Mouse (Mus musculus) MEL (cell line): Measurements from ENCODE around the gene Zfp981.
"Not testable (repeated sequence)": the region's sequence is repeated elsewhere in the genome, so short reads cannot be mapped to it uniquely, and the experiment has no call there.

Experiments used
- CTCF ChIP-seq, 3 experiments: IDR thresholded peaks in 2 of 3; conservative IDR thresholded peaks in 1 of 3; 2 replicates each; pipeline ENCODE4 v1.5.1; 2011 to 2012; ENCODE audit warnings: low read length in 3 of 3, low read depth in 2 of 3, mild to moderate bottlenecking in 2 of 3, improper control_type of control experiment in 1 of 3, inconsistent platforms in 1 of 3, mixed read lengths in 1 of 3, moderate library complexity in 1 of 3; ENCODE audit not compliant: control insufficient read depth in 1 of 3, insufficient read depth in 1 of 3, poor library complexity in 1 of 3, severe bottlenecking in 1 of 3
- TAL1 ChIP-seq: IDR thresholded peaks from 2 replicates; pipeline ENCODE4 v1.6.1; 2012; ENCODE audit warnings: mild to moderate bottlenecking, inconsistent platforms, low read length, moderate library complexity, mixed read lengths

DNA sequence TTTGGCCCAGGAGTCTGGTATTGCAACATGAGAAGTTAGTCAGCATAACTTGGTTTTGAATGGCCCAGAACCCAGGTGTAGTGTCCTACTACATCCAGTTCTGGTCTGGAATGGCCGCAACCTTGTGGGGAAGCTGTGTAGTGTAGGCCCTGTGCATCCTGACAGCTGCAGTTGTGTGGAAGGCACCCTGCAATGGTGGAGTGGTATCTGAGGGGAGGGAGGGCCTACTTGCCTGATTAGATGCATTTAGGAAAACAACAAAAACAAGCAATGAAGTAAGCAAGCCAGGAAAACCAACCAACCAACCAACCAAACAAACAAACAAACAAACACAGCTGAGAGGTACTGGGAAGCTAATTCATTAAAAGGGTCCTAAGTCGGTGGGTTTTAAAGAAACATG, 49.3 kb upstream of the Zfp981 start:
- TF ChIP-seq TAL1; CTCF (IDR thresholded peaks at IDR 0.05 in 2 of 3, conservative IDR thresholded peaks at IDR 0.05 in 1 of 3; ENCODE audit: control insufficient read depth in 1 of 3, insufficient read depth in 1 of 3, low read depth in 2 of 3, low read length in 3 of 3, poor library complexity in 1 of 3, severe bottlenecking in 1 of 3): not testable (repeated sequence)
